Mouse (Mus musculus): ENCODE results near the gene Cxcl15. TPM values are rescaled to one million over a fixed set of nuclear protein-coding genes. Genes with fewer than 3 reads are reported as not detected.
A peak's percentile ranks its signal among the peaks of the same experiment; 100 is the strongest.

The Cxcl15 gene
- polyA plus RNA-seq (2014; fragmentation: Nextera tagmentation; extraction: Ambion mirVana), result not detected in 2 replicates

DNA sequence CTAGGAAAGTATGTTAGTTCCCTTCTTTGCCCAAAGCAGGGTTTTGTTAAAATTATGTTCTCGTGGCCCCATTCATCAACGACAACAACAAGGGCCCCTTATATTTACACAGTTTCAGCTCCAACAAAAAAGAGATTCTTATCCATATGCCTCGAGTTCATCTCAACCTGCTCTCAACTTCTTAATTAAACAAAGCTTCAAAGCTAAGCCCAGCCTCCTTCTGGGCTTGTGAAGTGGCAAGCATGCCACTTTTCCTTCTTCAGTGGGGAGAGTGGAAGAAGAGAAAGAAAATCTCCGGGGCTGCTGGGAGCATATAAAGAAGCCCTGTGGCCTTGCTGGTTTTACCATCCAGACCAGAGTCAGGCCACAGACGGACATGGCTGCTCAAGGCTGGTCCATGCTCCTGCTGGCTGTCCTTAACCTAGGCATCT, at the start of gene Cxcl15:
Gene Cxcl15 (plus strand): TSS at position 340 of the 431 bp plus-strand sequence.
- Histone ChIP-seq H3K9me3 (ENCODE audit: control insufficient read depth, low read length) (no peaks in the 10 kb centered on the region), H3K36me3 (ENCODE audit: control insufficient read depth, insufficient read depth, low read length) (no peaks in the 10 kb centered on the region), H3K4me1 (ENCODE audit: control insufficient read depth, insufficient read depth, low read length) (no peaks in the 10 kb centered on the region), H3K4me3 (replicated peaks; ENCODE audit: low read depth, low read length) (no peak within 1 kb of the TSS), H3K9ac (replicated peaks; ENCODE audit: low read length) (no peak within 1 kb of the TSS), H3K27ac (replicated peaks; ENCODE audit: low read depth, low read length) (no peak within 1 kb of the TSS), H3K27me3 (ENCODE audit: control insufficient read depth, insufficient read depth, low read length) (no peaks in the 10 kb centered on the region), H3K4me2 (ENCODE audit: low read length) (no peak within 1 kb of the TSS)
- DNase-seq (no peak), ATAC-seq (ENCODE audit: low FRiP score, low TSS enrichment) (no peak)
- 75% methylated on average over 5 of the region's 5 CpGs for WGBS

DNA sequence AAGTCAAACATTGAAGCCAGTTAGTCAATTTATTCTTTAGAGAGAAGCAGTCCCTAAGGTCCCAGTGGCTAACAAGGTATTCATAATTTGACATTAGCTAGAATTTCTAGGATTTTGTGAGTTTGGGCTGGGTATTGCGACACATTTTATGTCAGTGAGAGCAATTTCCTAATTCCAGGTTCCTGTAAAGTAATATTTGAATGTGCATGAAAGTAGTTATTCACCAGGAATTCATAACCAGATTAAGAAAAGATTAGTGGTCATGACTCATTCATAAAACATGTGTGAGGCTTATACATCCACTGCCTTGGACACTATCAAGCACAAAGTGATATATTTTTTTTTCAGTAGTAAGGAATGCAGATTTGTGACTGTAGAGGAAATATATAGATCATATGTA, 40.4 kb upstream of the Cxcl15 start:
- no peaks in the 10 kb centered on the region for H3K4me1 ChIP-seq (ENCODE audit: control insufficient read depth, insufficient read depth, low read length)
- no peak for ATAC-seq (ENCODE audit: low FRiP score, low TSS enrichment)
- no peak overlapping the region for H3K9ac ChIP-seq (replicated peaks; ENCODE audit: low read length)
- no peak overlapping the region for H3K4me2 ChIP-seq (ENCODE audit: low read length)
- 97% methylated on average over 1 of the region's 1 CpGs for WGBS
- no peak overlapping the region for H3K4me3 ChIP-seq (replicated peaks; ENCODE audit: low read depth, low read length)
- DNase-seq, result no peak
- 0 out of 2 replicates have a peak, but pooled peaks cover 3% of the 10 kb centered on the region for H3K27me3 ChIP-seq (ENCODE audit: control insufficient read depth, insufficient read depth, low read length)
- H3K9me3 ChIP-seq (ENCODE audit: control insufficient read depth, low read length), result no peaks in the 10 kb centered on the region
- no peak overlapping the region for H3K27ac ChIP-seq (replicated peaks; ENCODE audit: low read depth, low read length)
- no peaks in the 10 kb centered on the region for H3K36me3 ChIP-seq (ENCODE audit: control insufficient read depth, insufficient read depth, low read length)

DNA sequence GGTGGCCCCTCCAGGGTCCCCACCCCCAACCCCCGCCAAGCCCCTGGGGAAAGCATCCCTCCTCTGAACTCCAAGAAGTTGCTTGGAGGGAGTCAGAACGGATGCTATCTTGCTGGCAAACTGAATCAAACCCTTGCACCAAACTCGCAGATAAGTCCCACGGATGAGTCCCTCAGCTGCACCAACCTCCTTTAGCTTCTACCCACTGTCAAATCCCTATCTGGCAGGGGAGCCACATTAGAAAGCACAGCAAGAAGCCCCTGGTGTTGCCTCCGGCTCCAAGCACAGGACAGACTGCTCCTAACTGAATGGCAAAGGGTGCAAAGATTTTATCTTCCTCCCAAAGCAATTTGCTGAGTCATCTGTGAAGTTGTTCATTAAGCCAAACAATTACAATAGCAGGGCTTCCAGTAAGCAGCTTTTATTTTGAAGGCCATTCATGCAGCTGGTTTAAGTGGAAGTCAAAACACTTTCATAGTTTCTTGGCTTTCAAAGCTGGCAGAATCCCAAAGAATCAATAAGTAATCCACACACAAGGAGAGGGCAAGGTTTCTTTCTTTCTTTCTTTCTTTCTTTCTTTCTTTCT, 36.2 kb upstream of the Cxcl15 start:
- H3K27me3 ChIP-seq (ENCODE audit: control insufficient read depth, insufficient read depth, low read length), result 0 out of 2 replicates have a peak, but pooled peaks cover 3% of the 10 kb centered on the region
- H3K9me3 ChIP-seq (ENCODE audit: control insufficient read depth, low read length), result no peaks in the 10 kb centered on the region
- WGBS, result 40% methylated on average over 5 of the region's 5 CpGs
- no peak overlapping the region for H3K27ac ChIP-seq (replicated peaks; ENCODE audit: low read depth, low read length)
- no peak overlapping the region for H3K9ac ChIP-seq (replicated peaks; ENCODE audit: low read length)
- H3K4me3 ChIP-seq (replicated peaks; ENCODE audit: low read depth, low read length), result no peak overlapping the region
- DNase-seq, result peak; percentile 12
- no peak for ATAC-seq (ENCODE audit: low FRiP score, low TSS enrichment)
- 0 out of 2 replicates have a peak, but pooled peaks cover 3% of the 10 kb centered on the region for H3K4me1 ChIP-seq (ENCODE audit: control insufficient read depth, insufficient read depth, low read length)
- no peak overlapping the region for H3K4me2 ChIP-seq (ENCODE audit: low read length)
- no peaks in the 10 kb centered on the region for H3K36me3 ChIP-seq (ENCODE audit: control insufficient read depth, insufficient read depth, low read length)

DNA sequence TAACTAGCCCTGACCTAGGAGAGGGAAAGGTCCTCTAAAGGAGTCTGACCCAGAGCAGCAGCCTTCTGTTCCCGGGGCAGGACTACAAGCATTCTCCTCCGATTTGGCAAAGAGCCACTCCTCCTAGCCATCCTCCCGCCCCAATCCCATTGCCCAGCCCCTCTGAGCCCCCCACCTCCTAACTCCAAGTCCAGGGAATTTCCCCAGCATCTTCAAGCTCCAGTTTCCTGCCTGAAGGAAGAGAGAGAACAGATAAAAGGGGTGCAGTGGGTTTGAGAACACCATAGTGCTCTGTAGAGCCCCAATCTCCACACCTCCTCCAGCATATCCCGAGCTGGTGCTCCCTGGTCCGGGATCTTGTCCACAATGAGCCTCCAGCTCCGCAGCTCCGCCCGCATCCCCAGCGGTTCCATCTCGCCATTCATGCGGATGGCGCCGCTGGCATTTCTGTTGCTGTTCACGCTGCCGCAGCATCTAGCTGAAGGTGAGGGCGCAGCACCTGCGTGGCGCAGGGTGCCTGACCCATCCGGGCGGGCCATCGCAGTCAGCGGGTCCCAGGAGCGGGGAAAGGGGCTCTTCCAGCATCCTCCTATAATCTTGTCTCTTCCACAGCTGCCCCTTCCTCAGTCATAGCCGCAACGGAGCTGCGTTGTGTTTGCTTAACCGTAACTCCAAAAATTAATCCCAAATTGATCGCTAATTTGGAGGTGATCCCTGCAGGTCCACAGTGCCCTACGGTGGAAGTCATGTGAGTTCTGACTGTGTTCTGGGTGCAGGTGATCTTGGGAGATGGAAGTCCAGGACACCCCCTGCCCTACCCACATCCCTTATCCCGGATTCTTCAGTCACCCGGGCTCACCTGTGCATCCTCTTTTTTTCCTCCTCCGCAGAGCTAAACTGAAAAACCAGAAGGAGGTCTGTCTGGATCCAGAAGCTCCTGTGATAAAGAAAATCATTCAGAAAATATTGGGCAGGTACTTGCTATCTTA, 35.0 kb upstream of the Cxcl15 start, which contains the start of gene Cxcl5:
Gene Cxcl5 (plus strand): TSS at position 284 of the 989 bp plus-strand sequence.
- Histone ChIP-seq H3K4me3 (replicated peaks; ENCODE audit: low read depth, low read length) (peak within 1 kb of the TSS; percentile 50), H3K27me3 (ENCODE audit: control insufficient read depth, insufficient read depth, low read length) (0 out of 2 replicates have a peak, but pooled peaks cover 3% of the 10 kb centered on the region), H3K27ac (replicated peaks; ENCODE audit: low read depth, low read length) (no peak within 1 kb of the TSS), H3K36me3 (ENCODE audit: control insufficient read depth, insufficient read depth, low read length) (no peaks in the 10 kb centered on the region), H3K9me3 (ENCODE audit: control insufficient read depth, low read length) (no peaks in the 10 kb centered on the region), H3K4me2 (ENCODE audit: low read length) (peak within 1 kb of the TSS; percentile 76), H3K4me1 (ENCODE audit: control insufficient read depth, insufficient read depth, low read length) (0 out of 2 replicates have a peak, but pooled peaks cover 3% of the 10 kb centered on the region), H3K9ac (replicated peaks; ENCODE audit: low read length) (peak within 1 kb of the TSS; percentile 67)
- ATAC-seq (ENCODE audit: low FRiP score, low TSS enrichment) (peak; percentile 51), DNase-seq (peak; percentile 73)
- WGBS, result 2% methylated on average over 32 of the region's 32 CpGs

DNA sequence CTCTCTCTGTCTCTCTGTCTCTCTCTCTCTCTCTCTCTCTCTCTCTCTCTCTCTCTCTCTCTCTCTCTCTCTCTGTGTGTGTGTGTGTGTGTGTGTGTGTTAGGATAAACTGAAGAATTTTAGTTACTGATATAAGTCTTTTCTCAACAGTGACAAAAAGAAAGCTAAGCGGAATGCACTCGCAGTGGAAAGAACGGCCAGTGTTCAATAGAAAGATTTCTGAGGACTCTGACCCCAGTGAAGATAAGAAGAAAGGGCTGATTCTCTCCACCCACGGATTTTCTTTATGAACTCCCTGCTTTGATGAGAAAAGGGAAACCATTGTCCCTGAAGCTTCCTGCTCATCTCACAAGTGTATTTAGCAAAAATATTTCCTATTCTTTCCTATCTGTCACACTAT, 34.0 kb upstream of the Cxcl15 start:
- H3K27me3 ChIP-seq (ENCODE audit: control insufficient read depth, insufficient read depth, low read length), result 0 out of 2 replicates have a peak, but pooled peaks cover 3% of the 10 kb centered on the region
- no peak overlapping the region for H3K27ac ChIP-seq (replicated peaks; ENCODE audit: low read depth, low read length)
- no peak overlapping the region for H3K4me3 ChIP-seq (replicated peaks; ENCODE audit: low read depth, low read length)
- no peak overlapping the region for H3K4me2 ChIP-seq (ENCODE audit: low read length)
- H3K36me3 ChIP-seq (ENCODE audit: control insufficient read depth, insufficient read depth, low read length), result no peaks in the 10 kb centered on the region
- no peak for DNase-seq
- H3K9me3 ChIP-seq (ENCODE audit: control insufficient read depth, low read length), result no peaks in the 10 kb centered on the region
- H3K4me1 ChIP-seq (ENCODE audit: control insufficient read depth, insufficient read depth, low read length), result 0 out of 2 replicates have a peak, but pooled peaks cover 3% of the 10 kb centered on the region
- no peak for ATAC-seq (ENCODE audit: low FRiP score, low TSS enrichment)
- H3K9ac ChIP-seq (replicated peaks; ENCODE audit: low read length), result no peak overlapping the region
- WGBS, result 38% methylated on average over 4 of the region's 4 CpGs

DNA sequence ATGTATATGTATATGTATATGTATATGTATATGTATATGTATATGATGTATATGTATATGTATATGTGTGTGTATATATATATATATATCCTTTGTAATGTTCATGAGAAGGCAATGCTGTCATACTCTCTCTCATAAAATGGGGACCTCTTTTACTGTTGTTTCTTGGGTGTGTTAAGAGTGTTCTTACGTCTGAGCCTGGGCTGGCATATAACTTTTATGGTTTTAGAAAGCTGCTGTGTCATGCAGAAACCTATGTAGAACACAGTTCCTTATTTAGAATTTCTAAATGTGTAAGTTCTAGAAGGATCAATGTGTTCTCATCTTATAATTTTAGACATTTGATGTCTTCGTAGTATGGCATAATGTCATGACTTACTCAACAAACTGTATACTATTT, 33.5 kb upstream of the Cxcl15 start:
- H3K4me1 ChIP-seq (ENCODE audit: control insufficient read depth, insufficient read depth, low read length), result 0 out of 2 replicates have a peak, but pooled peaks cover 3% of the 10 kb centered on the region
- no peaks in the 10 kb centered on the region for H3K9me3 ChIP-seq (ENCODE audit: control insufficient read depth, low read length)

DNA sequence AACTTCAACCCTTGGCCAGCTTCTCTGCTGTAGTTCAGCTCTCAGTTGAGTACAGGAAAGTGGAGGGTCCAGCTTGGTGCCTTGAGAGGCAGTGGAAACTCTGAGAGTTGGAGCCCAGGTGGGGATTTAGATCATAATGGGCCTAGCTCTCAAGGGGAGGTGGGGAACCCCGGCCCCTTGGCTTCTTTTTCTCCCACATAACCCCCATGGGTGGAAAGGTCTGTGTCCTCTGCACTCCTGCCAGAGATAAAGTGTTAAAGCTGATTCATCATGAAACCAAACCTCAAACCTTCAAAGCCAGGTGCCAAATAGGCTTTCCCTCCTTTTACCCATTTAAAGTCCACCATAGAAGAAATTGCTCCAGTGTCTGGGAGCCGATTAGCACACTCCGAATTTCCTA, 32.5 kb upstream of the Cxcl15 start:
- DNase-seq (no peak), ATAC-seq (ENCODE audit: low FRiP score, low TSS enrichment) (no peak)
- Histone ChIP-seq H3K4me2 (ENCODE audit: low read length) (no peak overlapping the region), H3K4me1 (ENCODE audit: control insufficient read depth, insufficient read depth, low read length) (0 out of 2 replicates have a peak, but pooled peaks cover 3% of the 10 kb centered on the region), H3K27me3 (ENCODE audit: control insufficient read depth, insufficient read depth, low read length) (0 out of 2 replicates have a peak, but pooled peaks cover 3% of the 10 kb centered on the region), H3K27ac (replicated peaks; ENCODE audit: low read depth, low read length) (no peak overlapping the region), H3K9me3 (ENCODE audit: control insufficient read depth, low read length) (no peaks in the 10 kb centered on the region), H3K36me3 (ENCODE audit: control insufficient read depth, insufficient read depth, low read length) (no peaks in the 10 kb centered on the region), H3K9ac (replicated peaks; ENCODE audit: low read length) (no peak overlapping the region), H3K4me3 (replicated peaks; ENCODE audit: low read depth, low read length) (no peak overlapping the region)
- 90% methylated on average over 3 of the region's 3 CpGs for WGBS

More for the DNA sequence above, 33.5 kb upstream of the Cxcl15 start:
- Histone ChIP-seq H3K9ac (replicated peaks; ENCODE audit: low read length) (no peak overlapping the region), H3K27me3 (ENCODE audit: control insufficient read depth, insufficient read depth, low read length) (0 out of 2 replicates have a peak, but pooled peaks cover 3% of the 10 kb centered on the region), H3K4me2 (ENCODE audit: low read length) (no peak overlapping the region), H3K36me3 (ENCODE audit: control insufficient read depth, insufficient read depth, low read length) (no peaks in the 10 kb centered on the region), H3K4me3 (replicated peaks; ENCODE audit: low read depth, low read length) (no peak overlapping the region), H3K27ac (replicated peaks; ENCODE audit: low read depth, low read length) (no peak overlapping the region)
- WGBS, result 96% methylated on average over 2 of the region's 2 CpGs
- ATAC-seq (ENCODE audit: low FRiP score, low TSS enrichment), result no peak
- DNase-seq, result no peak

DNA sequence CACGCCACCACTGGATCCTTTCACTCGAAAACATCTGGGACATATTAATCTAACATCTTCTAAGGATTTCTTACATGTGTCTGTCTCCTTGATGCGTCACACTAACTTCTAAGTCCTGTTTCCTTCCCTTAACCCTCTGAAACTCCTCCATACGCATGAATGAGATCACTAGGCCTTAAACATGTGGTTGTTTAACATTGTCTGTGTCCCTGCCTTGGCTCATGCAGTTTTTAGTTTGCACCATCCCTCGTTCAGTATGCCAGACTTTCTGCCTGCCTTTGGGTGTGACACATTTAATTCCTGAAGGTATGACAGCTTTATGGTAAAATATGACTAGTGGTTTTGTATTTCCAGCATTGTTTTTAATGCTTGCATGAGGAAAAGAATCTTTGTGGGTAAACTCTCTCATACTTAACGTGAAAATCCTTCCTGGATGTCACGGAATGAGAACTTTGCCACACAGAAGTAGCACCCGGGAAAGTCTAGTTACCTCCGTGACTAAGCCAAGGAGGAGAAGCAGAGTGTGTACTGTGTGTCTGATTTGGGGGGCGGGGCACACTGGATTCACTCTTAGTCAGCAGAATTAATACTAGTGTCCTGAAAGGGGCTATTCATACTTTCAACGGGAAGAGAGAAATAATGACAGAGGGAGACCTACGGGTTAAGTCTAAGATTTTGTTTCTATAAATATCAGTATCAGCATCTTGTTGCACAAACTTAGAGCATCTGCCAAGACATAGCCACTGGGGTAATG, 30.2 kb upstream of the Cxcl15 start:
- no peak for ATAC-seq (ENCODE audit: low FRiP score, low TSS enrichment)

More for the DNA sequence above, 30.2 kb upstream of the Cxcl15 start:
- H3K4me2 ChIP-seq (ENCODE audit: low read length), result no peak overlapping the region
- H3K4me1 ChIP-seq (ENCODE audit: control insufficient read depth, insufficient read depth, low read length), result 0 out of 2 replicates have a peak, but pooled peaks cover 2% of the 10 kb centered on the region
- DNase-seq, result no peak
- WGBS, result 84% methylated on average over 12 of the region's 12 CpGs
- no peak overlapping the region for H3K4me3 ChIP-seq (replicated peaks; ENCODE audit: low read depth, low read length)
- no peaks in the 10 kb centered on the region for H3K9me3 ChIP-seq (ENCODE audit: control insufficient read depth, low read length)
- no peaks in the 10 kb centered on the region for H3K36me3 ChIP-seq (ENCODE audit: control insufficient read depth, insufficient read depth, low read length)
- H3K27me3 ChIP-seq (ENCODE audit: control insufficient read depth, insufficient read depth, low read length), result no peaks in the 10 kb centered on the region
- no peak overlapping the region for H3K9ac ChIP-seq (replicated peaks; ENCODE audit: low read length)
- no peak overlapping the region for H3K27ac ChIP-seq (replicated peaks; ENCODE audit: low read depth, low read length)

Data from midbrain, embryonic 14.5 days (tissue).